Mouse (Mus musculus): ENCODE measurements around the gene Macrod1. TPM values are rescaled to one million over a fixed set of nuclear protein-coding genes. Genes with fewer than 3 reads are reported as not detected.

The Macrod1 gene
- total RNA-seq, 2 experiments from 2014 or later: 0.66 to 0.69 TPM

- ATAC-seq (ENCODE audit: poor library complexity, severe bottlenecking): no peak
Observed at GRCm38 (mm10) chr19:7078271-7078670, 21.7 kb downstream of the Macrod1 start.

DNA sequence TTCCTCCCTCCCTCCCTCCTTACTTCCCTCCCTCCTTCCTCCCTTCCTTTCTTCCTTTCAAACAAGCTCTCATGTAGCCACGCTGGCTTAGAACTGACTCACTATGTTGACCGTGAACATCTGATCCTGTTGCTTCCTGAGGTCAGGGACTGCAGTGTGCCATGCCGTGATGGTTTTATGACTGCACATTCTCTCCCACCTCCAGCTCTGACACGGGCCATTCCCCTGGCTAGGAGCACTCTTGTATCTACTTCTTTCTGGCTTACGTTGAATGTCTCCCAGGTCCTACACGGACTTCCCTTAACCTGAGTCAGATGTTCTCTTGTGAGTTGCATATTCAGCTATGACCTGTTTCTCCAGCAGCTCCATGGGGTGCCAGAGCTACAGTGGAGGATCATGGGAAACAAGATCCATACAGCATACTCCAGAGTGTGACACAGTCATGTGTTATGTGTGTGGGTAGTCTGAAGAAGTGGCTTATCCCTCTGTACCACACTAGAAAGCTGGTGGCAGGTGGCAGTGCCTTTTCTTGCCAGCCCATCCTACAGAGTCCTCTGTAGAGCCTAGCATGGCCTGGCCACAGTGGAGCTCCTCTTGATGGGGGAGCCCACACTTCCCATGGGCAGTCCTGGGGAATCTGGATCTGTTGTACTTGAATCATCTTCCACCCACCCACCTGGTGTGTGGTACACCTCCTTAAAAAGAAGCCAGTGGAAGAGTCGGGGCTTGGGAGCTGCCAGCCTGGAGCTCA lies 25.1 kb downstream of the Macrod1 start:
- no peak for ATAC-seq (ENCODE audit: poor library complexity, severe bottlenecking)

DNA sequence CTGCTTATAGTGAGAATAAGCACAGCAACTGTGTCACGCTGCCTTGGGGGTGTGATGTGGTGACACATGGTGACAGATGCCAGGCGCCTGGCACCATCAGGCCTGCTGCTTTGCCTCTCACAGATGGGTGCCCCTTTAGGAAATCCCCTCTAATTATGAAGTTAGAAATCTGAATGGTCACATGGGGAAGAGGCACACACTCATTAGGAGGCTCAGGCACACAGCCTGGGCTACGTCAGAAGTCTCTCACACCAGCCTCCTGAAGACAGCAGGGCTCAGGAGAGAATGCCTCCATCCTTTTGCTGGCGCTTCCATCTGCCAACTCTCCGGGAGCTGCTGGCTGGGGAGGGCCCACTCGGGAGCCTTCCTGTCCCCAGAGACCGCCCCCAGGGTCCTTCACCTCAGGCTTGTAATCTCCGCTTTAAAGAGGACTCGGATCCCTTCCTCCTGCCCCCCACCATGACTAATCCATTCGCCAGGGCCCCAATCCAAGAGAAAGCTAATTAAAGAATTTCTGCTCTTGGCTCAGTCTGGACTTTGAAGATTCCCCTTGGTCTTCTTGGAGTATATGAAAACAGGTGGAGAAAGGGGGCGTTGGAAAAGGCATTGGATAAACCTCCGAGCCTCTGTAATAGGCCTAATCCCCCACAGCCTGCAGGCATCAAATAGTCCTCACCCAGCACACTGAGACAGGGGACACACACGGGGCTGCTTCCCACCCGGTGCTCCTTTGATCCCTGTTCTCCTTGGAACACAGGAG lies 26.6 kb downstream of the Macrod1 start:
- no peak for ATAC-seq (ENCODE audit: poor library complexity, severe bottlenecking)

- ATAC-seq (ENCODE audit: poor library complexity, severe bottlenecking): no peak
Observed at GRCm38 (mm10) chr19:7084734-7085133, 28.1 kb downstream of the Macrod1 start.

DNA sequence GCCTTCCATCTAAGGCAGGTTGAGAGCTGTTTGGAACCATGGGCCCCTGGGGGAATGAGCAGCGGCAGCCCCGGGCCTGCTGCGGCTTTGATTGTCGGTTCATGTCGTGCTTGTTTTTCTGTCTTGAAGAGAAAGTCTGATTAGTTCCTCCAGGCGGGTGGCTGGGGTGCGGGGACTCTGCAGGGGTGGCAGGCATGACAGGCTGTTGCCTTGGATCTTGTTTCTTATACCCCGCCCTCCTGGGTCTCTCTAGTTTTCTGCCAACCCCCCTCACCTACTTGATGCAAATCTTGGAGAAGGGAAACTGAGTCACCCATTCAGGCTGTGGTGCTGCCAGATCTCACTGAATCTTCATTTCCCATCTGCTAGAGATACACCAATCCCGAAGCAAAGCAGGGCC lies 31.9 kb downstream of the Macrod1 start:
- ATAC-seq (ENCODE audit: poor library complexity, severe bottlenecking): no peak

DNA sequence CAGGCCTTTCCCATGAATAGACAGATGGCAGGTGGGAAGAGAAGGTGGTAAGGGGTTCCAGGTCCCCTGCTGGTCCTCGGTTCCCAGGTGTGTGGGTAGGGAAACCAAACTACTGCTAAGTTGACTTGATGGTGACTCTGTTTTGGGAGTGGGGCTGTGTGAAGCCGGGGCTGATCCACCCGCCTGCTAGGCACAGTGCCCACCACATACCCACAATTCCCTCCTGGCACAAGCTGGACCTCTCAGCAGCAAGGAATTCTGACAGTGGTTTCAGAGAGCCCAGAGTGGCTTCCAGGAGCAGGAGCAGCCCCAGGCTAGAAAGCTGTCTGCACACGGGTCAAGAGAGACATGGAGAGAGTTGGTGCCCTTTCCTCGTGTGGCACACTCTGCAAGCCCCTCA lies 32.4 kb downstream of the Macrod1 start:
- no peak for ATAC-seq (ENCODE audit: poor library complexity, severe bottlenecking)

DNA sequence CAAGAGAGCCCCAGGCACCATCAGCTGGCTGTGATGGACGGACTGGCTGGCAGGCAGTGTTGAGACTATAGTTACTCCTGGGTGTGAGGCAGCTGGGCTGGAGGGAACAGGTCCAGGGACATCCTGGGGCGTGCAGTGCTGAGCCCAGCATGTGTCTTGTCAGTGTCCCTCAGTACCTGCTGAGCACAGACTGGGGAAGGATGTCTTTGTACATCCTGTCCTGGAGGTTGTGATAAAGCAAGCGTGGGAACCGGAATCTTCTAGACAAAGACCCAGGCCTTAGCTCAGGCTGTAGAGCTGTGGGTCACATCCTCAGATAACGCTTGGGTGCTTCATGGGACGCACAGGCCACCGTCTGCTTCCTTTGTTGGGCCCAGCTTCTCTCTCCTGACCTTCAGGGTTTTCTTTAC lies 33.2 kb downstream of the Macrod1 start:
- ATAC-seq (ENCODE audit: poor library complexity, severe bottlenecking): no peak

GRCm38 (mm10) chr19:7090369-7091064 lies 33.9 kb downstream of the Macrod1 start:
- no peak for ATAC-seq (ENCODE audit: poor library complexity, severe bottlenecking)

DNA sequence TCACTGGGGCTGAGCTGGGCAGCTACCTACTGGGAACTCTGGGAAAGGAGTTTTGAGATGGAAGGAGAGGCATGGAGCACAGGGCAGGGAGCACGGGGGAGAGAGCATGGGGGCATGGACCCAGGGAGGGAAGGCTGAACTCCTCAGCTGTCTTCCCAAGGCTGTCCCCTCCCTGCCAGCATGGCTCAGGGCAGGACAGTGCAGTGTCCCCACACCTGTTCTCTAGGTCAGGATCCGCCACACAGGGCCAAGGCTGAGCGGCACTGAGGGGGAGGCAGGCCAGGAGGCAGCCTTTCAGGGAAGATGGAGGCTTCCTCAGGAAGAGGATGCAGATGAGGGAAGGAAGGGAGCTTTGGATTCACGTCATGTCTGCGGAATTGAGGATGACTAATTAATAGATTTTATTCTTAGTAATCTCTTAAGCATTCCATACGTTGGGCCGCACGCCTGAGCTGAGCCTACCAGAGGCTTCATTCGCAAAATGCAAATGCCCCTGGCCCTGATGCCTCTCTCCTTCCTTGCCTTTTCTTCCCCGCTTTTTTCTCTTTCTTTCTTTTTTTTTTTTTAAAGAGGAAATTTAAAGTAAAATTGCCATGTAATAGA lies 34.9 kb downstream of the Macrod1 start:
- no peak for ATAC-seq (ENCODE audit: poor library complexity, severe bottlenecking)

DNA sequence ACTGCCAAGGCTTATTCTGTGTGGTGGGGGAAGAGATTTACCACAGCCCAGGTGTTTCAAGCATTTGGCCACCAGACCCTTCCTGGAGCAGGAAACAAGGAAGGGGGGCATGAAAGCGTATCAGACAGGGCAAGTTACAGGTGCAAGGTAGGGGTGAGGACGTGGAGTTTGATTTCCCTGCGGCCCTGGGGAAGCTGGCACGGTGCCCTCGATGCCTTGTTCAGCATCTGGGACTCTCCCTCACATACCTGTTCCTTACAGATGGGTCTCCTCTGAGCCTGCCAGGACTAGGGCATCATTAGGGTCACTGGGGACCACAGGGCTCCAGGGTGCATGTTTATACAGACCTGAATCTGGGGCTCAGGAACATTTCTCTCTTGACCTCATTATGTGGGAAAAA lies 36.1 kb downstream of the Macrod1 start:
- ATAC-seq (ENCODE audit: poor library complexity, severe bottlenecking): no peak

- ATAC-seq (ENCODE audit: poor library complexity, severe bottlenecking): no peak
Observed at GRCm38 (mm10) chr19:7099620-7100155, 43.1 kb downstream of the Macrod1 start.

- no peak for ATAC-seq (ENCODE audit: poor library complexity, severe bottlenecking)
Observed at GRCm38 (mm10) chr19:7102039-7102438, 45.4 kb downstream of the Macrod1 start.

- ATAC-seq (ENCODE audit: poor library complexity, severe bottlenecking): no peak
Observed at GRCm38 (mm10) chr19:7103349-7103992, 46.9 kb downstream of the Macrod1 start.

DNA sequence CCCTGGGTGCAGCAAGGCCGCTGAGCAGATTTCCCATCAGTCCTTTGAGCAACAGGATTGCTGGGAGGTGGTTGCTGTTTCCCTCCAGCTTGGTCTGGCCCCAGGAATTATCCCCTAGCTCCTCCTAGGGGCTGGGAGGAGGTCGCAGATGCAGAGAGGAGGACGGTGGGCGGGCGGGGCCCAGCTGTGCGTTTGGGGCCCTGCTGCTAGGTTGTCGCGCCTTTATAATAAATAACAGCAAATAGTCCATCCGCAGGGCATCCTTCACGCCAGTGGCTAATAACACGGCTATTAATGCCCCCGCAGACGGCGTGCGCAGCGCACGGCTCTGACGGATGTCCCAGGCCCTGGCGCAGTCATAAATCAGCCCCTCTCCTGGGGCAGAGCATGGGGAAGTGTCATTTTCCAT lies 47.4 kb downstream of the Macrod1 start:
- ATAC-seq (ENCODE audit: poor library complexity, severe bottlenecking): no peak

GRCm38 (mm10) chr19:7105544-7105943 lies 48.9 kb downstream of the Macrod1 start, which contains the start of gene Flrt1:
Flrt1 (minus strand) TSS chr19:7105729.
- ATAC-seq (ENCODE audit: poor library complexity, severe bottlenecking): no peak

- ATAC-seq (ENCODE audit: poor library complexity, severe bottlenecking): no peak
Observed at GRCm38 (mm10) chr19:7106566-7106965, 50.0 kb downstream of the Macrod1 start.

- no peak for ATAC-seq (ENCODE audit: poor library complexity, severe bottlenecking)
Observed at GRCm38 (mm10) chr19:7107174-7107573, 50.6 kb downstream of the Macrod1 start.

DNA sequence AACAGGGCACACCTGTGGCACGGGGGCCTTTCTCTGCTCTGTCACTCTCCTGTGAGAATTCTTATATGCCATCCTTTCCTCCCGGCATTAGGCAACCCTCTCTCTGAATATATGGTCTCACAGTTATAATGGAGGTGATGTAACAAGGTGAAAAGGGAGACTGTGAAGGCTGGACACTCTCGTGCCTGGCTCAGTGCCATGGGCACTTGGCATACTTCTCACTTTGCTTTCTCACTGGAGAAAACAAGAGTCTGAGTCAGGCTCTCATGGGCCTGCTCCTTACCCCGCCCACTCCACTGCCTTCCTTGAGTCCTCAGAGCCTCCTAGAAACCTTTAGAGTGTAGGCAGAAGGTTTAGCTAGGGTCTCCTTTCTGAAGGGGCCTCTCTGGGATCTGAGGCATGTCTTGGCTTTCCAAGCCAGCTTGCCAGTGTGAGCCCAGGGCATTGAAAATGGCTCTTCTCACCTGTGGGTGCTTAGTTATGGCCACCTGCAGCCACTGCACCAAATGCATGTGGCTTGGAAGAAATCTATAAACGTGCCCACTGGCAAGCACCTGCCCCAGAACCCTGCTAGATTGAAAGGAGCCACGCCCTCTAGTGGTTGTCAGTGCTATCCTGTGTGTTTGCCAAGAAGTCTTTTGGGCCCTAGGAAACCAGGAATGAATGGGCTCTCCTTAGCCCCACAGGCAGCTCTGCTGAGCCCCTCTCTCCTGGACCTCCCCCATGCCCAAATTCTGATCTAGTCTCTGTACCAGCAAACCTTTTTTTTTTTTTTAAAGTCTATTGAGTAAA lies 51.7 kb downstream of the Macrod1 start:
- ATAC-seq (ENCODE audit: poor library complexity, severe bottlenecking): no peak

GRCm38 (mm10) chr19:7110097-7110496 lies 53.5 kb downstream of the Macrod1 start:
- no peak for ATAC-seq (ENCODE audit: poor library complexity, severe bottlenecking)

GRCm38 (mm10) chr19:7110875-7111274 lies 54.3 kb downstream of the Macrod1 start:
- ATAC-seq (ENCODE audit: poor library complexity, severe bottlenecking): no peak

Data from megakaryocyte, adult 5-6 weeks (primary cell).